Mouse (Mus musculus) left cerebral cortex, adult 11 months (tissue): ENCODE results near the gene Fcrl6.

ENCODE experiments used
- DNase-seq: peaks from one replicate; pipeline ENCODE4 v3.0.0; 2022; ENCODE audit warnings: low spot score

Gene Fcrl6

DNA sequence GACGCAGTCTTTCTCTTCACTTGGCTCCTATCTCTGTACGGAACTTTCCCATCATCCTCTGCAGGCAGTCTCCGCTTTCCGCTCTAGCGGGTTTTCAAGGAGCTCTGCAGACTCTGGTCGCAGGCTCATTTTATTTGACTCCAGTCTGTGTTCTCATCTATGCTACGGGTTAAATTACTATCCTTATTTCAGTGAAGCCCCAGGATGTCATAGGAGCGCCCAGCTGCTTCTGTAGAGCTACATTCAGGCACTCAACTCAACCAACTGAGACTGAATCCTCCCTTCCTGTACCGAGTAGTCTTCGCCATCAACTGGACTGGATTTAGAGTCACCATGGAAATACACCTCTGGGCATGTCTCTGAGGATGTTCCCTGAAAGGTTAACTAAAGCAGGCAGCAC, 12.3 kb upstream of the Fcrl6 start:
- no peak for DNase-seq

DNA sequence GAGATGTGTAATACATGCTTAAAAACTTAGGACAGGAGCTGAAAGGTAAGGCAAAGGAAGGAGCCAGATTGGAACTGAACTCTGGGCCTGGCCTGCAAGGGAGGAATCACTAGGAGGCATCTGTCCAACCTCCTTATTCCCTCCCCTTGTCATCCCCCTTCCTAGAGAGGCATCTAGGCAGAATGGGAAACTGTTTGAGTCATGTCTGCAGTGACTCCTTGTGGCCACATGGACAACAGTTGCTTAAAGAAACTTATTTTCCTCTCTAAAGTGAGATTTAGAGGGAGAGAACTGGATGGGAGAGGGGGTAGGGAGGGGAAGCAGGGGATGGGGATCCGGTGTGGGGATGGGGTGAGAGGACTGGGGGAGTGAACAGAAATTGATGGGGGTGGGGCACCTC, 10.4 kb upstream of the Fcrl6 start:
- no peak for DNase-seq

DNA sequence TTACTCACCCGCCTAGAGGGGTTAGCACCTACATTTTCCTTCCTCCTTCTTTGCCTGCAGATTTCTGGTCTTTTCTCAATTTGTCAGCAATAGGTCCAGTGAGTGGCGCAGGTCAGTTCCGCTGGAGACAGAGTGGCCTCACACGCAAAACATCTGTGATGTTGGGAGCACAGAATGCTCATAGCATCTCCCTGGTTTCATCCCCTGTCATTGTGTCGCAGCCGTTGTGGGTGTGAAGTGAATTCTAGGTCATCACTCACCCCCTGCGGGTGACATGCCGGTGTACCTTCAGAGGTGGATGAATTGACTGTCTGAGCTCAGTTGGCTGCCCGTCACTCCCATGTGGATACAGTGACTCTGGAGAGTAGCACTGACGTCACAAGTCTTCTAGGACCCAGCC, 9.0 kb upstream of the Fcrl6 start:
- DNase-seq: no peak

DNA sequence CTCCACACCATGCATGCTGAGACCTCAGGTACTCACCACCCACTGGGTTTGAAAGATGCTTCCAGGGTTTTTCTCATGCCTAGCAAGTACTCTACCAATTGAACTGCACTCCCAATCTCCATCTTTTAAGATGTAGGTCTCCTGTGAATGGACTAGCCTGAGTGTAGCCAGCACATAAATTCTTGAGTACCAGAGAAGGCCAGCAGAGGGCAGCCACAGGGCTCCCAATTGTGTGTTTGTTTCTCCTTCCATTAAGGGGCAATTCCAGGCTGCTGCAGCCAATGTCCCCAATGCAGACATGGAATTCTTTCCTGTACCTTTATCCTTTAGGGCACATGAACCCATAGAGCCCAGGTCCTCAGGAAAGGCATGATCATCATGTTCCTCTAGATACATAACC, 7.9 kb downstream of the Fcrl6 start:
- no peak for DNase-seq

DNA sequence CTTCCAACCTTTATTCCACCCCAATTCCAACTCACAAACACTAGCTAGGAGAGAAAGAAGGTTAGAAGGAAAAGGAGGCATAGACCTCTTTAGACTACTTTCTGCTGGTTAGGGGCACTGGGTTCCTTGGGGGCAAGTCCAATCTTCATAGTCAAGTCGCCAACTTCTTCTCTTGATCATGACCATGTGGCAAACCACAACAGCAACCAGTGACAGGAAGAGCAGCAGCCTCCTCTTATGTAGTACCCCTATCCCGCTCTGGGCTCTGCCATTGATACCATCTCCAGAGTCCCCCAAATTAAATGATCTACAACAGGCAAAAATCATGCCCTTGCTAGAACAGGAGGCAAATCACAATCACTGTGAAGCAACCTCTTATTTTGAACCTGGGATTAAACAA, 8.4 kb downstream of the Fcrl6 start:
- DNase-seq: no peak

DNA sequence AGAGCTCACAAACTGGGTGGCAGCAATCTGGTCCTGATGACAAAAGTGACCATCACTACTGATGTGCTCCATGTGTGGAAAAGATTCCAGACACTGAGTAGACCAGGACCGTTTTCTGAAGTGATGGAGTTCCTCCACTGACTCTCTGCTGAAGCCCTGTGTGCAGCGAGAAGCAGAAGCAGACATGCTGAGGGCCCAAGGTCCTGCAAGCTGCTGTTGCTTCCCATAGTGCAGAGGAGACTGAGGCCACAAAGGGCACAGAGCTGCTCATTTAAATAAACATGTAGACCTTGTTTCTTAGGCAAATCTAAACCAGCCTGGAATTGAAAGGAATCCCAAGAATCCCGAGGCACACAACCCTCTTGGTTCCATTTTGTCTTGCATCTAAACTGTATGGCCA, 9.0 kb downstream of the Fcrl6 start:
- no peak for DNase-seq

DNA sequence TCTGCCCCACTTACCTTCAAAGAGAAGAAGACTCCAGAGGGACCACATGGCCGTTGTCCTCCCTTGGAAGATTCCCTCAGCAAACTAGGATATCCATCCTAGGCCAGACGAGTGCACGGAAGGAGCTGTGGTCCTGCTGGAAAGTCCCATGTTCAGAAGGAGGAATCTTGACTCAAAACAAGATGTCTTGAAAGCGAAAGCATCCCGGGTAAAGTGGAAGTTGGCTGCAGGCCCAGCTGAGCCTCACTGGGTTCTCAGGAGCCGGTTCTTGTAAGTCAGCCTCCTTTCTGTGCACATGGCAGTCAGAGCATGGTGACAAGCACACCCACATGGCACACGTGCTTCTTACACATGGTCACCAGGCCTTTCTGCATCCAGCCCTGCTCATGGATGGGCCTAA, 12.0 kb downstream of the Fcrl6 start, which contains the start of gene Slamf8:
Gene Slamf8, minus strand, starts transcription at position 184 of the 400 bp plus-strand sequence.
- DNase-seq: no peak

DNA sequence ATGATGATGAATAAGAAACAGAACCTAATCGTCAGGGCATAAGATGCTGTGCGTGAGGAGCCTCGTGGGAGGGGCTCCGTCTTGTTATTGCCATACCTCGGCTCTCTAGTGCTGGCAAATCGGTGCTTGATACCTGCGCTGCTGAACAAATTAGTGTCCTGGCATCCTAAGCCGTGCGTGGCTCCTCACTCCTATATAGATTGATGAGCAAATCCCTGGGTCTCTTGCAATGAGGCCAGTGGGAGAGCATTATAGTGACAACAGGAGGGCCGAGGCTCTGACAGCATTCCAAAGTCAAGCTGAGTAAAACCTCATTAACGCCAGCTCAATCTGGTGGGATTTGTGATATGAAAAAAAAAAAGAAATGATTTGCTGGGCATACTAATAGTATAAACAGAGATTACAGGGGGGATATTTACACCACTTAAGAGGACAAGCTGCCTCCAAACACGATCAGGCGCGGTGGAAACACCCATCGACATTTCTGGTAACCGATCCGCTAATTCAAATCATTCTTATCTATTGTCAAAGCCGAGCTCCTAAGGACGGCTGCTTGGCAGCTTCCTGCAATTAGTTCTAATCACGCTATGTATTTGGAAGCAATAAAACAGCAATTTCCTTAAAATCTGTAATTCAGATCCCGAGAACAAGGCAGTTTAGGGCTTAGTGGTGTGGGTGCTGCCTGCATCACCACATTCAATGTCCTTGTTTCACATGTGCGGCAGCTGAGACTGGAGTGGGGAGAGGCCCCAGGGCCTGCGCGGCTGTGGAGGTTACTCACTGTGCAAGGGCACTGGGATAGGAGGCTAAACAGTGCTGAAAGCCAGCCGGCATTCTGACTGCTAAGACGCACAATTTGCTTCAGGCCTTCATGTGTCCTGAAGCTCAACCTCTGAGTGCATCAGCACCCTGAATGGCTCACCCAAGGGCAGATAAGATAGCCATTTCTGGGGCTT, 16.5 kb downstream of the Fcrl6 start:
- DNase-seq: no peak

DNA sequence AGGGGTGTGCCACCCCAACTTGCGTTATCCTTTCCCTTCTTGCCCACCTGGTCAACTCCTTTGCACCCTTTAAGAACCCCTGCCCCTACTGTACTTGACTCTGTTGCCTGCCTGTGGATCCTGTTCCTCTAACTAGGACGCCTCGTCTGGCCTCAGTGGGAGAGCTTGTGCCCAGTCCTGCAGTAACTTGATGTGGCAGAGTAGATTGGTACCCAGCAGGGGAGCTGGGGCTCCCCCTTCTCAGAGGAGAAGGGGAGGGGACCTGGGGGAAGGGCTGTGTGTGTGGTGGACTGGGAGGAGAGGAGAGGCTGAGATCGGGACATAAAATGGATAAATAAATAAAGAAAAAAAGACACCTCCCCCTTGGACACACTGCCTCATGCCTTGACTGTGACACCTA, 17.3 kb downstream of the Fcrl6 start:
- DNase-seq: no peak

DNA sequence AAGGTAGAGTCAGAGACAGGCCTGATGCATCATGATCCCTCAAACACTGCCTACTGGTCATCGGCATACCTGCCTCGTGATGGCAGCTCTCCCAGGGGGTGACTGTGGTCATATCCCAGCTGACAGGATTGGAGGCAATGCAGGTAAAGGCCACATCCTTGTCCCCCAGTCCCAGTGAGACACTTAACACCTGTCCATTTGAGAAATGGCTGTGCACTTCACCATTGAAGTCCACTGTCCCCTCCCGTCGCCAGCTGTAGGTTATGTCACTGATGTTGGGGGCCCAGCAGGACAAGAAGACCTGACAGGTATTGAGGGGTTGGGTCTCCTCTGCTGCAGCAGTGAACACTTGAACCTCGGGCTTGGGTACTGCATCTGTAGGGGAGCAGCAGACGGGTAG, 18.1 kb downstream of the Fcrl6 start:
- DNase-seq: no peak

DNA sequence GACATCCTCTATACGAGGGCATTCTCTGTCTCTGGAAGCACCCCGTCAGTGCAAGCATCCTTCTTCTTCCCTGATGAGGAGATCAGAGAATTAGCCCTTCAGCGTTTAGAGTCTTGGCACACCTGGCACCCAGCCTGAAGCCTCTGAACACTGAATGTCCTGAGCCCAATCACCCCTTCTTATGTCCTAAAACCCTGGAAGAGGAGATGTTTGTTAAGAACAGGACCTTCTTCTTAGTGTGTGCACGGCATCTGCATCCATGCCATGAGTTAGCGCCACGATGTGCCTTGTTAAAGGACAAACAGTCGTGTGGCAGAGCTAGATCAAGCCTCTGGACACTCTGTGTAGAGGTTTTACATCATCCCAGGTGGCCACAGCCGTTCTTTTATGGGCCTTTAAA, 19.9 kb downstream of the Fcrl6 start:
- DNase-seq: no peak

DNA sequence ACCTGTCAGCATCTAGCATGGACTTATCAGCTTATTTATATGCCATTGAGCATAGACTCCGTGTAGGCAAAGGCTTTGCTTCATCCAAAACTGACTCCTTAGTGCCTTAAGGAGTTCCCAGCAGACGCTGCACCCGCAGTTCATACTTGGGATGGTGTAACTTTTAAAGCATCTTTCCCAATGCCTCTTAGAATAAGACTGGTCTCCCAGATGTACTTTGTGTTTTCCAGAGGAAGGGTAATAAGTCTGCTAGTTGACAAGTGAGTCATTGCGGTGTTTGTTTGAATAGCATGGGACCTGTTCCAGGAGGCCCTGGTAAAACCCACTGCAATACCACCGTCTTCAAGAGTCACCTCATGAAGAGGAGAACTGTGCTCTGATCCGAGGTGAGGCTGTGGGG, 22.2 kb downstream of the Fcrl6 start:
- no peak for DNase-seq

DNA sequence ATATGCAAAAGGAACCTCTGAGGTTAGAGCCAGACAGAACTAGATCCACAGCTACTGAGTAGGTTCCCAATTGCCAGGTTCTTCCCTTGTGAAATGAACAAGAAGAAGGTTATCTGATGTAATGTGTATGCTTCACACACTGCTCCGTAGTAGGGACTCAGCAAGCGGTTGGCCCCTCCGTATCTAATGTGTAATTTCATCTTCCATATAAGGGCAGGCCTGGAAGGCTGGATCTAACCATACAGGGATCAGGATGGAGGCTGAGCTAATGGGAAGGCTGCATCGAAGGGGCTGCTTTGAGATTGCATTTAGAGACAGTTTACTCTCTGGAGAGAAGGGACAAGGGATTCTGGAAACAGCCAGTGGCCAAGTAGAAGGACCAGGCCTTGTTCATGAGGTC, 34.6 kb downstream of the Fcrl6 start:
- DNase-seq: no peak

DNA sequence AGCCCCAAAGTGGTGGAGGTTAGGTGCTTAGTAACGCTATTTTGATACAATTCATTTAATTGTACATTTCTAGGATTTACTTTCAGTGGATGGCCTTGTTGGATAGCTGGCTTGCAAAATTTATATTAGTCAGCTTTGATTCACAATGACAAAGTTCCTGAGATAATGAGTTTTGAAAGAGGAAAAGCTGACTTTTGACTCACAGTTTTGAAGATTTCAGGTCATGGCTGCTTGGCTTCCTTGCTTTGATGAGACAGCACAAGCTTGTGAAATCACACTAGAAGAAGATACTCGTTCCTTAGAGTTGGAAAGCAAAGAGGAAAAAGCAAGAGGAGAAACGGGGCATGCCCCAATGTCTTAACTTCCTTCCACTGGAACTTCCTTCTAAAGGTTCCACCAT, 36.2 kb downstream of the Fcrl6 start:
- no peak for DNase-seq

DNA sequence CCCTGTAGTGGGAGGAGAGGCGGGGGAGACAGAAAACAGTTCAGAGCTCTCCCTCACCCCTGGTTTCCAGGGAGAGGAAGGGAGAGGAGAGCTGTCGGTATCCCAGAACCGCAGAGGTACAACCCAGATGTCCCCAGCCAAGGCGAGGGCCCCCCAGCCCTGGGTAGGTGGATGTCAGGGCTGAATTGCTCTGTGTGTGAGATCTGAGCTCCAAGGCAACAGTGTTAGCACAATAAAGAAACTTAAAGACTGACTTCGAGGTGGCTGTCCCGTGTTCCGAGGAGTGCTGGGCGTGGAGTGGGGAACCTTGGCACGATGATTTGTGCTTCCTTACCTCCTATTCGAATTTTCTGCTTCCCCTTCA, 38.9 kb downstream of the Fcrl6 start:
- DNase-seq: no peak

DNA sequence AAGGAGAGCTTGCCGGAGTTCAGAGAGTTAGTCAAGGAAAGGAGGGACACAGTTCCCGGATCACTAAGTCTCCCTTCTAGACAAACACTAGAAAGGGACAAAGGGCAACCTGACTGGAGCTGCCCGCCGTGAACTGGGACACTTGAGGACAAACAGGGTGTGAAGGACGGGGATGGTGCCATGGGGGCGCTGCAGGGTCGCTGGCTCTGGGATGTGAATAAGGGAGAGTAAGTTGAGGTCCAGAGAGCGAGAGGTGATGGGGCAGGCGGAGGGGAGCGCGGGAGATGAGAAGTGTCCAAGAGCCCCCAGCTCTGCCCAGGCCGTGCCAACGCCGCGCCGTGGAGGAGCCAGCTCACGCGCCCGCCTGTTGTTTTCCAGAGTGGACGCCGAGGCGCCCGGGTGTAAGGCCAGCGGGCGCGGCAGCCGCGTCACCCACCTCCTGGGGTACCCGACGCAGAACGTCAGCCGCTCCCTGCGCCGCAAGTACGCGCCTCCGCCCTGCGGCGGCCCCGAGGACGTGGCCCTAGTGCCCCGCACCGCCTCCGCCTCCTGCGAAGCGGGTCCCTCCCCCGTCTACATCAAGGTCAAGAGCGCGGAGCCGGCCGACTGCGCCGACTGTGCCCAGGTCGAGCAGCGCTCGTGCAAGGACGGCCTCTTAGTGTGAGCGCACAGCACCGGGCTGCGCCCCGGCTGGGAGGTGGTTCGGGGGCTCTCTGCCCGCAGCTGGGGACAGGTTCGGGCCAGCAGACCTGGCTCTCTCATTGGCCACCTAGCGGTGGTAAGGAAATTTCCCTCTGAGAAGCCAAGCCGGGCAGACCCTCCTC, 39.5 kb downstream of the Fcrl6 start:
- DNase-seq: peak; percentile 36

DNA sequence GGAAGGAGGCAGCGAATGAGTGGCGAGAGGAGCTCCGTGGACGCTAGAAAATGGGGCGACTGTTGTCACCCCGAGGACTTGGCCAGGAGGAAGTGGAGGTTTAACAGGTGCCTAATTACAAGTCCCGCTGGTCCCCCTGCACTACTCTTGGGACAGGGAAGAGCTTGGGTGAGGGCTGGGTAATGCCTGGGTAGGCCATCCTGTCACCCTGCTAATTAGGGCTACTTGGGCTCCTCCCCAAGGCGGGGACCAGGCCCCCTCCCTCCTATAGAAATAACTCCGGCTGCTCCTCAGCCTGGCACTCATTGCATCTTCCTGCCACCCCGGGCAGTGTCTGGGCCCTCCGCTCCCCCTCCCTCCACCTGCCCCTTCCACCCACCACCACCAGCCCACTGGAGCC, 46.7 kb downstream of the Fcrl6 start, which contains the start of gene Vsig8:
Gene Vsig8, plus strand, starts transcription at position 301 of the 400 bp plus-strand sequence.
- DNase-seq: no peak

DNA sequence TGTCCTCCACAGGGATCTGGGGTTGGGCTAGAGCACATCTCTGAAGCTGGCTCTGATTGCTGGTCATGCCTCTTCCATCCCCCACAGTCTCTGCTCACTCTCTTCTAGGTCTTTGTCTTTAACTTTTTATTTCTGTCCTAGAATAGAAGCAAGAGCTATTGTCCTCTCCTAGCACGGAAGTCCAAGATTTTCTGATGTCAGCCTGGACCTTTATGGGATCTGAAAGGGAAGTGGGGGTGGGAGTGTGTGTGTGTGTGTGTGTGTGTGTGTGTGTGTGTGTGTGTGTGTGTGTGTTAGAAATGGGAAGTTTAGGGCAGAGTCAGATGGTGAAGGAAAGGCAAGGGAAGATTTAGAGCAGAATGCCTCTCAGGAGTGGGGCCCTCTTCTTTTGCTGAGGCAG, 49.7 kb downstream of the Fcrl6 start:
- no peak for DNase-seq

DNA sequence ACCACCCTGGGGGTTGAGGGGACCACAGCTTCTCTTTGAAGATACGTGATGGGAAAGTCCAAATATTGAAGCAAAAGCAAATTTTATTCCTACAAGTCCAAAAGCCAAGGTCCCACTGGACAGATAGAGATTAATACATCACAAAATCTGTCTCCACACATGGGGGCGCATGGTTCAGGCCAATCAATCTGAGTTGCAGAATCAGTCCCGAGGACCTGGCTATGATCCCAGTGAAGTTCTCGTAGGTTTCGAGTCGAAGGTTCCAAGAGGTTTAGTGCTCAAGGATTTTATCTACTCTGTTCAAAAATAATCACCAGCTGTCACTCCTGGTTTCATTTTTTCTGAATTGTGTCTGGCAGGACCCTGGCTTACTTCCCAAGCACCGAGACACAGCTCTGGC, 51.3 kb downstream of the Fcrl6 start:
- no peak for DNase-seq

DNA sequence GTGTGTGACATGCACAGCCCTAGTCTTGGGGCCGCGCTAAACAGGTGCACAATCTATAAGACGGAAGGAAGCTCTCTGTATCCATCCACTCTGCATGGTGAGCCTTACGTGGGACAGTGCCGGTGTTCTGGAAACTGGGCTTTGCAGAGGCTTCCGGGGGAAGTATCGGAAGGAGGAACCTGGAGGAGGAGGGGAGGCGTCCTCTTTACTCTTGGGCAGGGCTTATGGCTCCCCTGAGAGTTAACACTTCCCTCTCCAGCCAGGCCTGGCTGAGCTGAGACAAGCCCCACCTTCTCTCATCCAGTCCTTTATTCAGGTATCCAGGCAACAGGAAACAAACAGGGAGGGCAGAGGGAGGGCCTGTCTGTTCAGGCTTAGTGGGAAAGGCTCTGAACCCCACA, 51.8 kb downstream of the Fcrl6 start:
- peak; percentile 9 for DNase-seq

DNA sequence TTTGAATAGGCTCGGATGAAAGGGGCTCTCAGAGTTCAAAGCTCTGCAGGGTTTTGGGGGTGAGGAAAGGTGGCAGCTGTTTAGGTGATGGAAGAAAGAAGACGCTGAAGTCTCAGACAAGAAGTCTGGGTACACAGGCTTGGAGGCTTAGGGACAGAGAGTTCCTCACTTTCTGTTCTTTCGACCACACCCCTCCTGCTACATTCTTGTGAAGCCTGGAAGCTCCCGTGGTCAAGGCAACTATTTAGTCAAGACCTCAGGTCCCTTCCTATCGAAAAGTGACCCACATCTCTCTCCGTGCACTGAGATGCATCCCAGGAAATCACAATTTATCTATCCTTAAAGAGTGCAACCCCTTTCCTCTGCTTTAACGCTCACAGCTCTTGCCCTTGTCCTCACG, 52.6 kb downstream of the Fcrl6 start:
- DNase-seq: no peak

DNA sequence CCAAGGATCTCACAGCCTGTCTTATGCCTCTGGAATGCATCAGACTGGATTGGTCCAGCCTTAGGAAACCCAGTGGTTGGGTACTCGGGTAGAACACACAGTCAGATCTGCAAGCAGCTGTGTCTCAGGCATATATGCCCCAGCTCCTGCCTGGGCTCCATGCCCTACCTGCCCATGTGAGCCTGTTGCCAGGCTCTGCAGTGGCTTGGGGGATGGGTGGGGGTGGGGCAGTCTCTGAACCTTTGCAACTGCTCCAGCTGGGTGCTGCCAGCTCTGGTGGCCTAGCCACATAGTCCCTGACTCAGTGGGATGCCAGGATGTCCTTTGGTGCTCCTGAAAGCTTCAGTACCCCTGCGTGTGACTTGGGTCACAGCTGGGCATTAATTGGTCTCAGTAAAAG, 53.0 kb downstream of the Fcrl6 start:
- no peak for DNase-seq

DNA sequence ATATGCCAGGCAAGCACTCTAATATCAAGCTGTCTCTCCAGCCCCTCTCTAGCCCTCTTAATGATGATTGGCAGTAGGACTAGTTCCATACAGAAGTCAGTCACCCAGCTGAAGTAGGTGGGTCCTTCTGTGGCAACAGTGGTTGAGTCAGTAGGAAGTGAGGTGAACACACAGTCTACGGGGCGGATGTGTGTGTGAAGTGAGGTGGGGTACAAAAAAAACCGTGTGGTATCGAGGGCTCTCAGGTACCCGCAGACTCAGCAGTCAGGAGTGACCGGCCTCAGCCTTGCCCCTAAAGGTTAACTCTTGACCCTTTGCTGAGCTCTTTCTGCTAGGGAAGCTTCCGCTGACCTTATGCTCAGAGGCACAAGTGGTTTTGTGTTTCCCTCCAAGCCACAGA, 53.9 kb downstream of the Fcrl6 start:
- DNase-seq: no peak
